Comparison of ENCODE assay signal across 8 mouse cellular contexts in genomic region chr17:57275111-57275996, GRCm38 (mm10). TPM values are rescaled to one million over a fixed set of nuclear protein-coding genes. Genes with fewer than 3 reads are reported as not detected.
A peak's percentile ranks its signal among the peaks of the same experiment; 100 is the strongest.
DNase-seq lines count a peak whose midpoint lies in the region; ATAC-seq lines count a peak whose summit lies in the region.

No protein-coding gene starts in this region.

- H3K9me3 ChIP-seq in hindbrain, embryonic 12.5 days (replicated peaks) = no peaks in the 10 kb centered on the region

- DNase-seq in Muller cell, postnatal 12 days (ENCODE audit: inconsistent ontology term) = peak; percentile 93
- DNase-seq in cerebellum, adult 8-10 months = peak; percentile 82
- peak; percentile 30 to 41 for DNase-seq in layer of hippocampus, postnatal 25 days (ENCODE audit: extremely low spot score in 1 of 2, low spot score in 1 of 2)
- DNase-seq in lung, postnatal 25 days (ENCODE audit: low spot score) = peak; percentile 92
- peak; percentile 71 for DNase-seq in retina, adult 2 months (ENCODE audit: low read depth, low spot score)
- DNase-seq in thymus, postnatal 36 days = peak; percentile 86 to 88

- peak overlapping the region; percentile 38 for H3K4me3 ChIP-seq in hindbrain, embryonic 12.5 days

- no peaks in the 10 kb centered on the region for H3K36me3 ChIP-seq in hindbrain, embryonic 12.5 days

- H3K9ac ChIP-seq in hindbrain, embryonic 12.5 days = 0 out of 2 replicates have a peak overlapping the region, but pooled peaks have one; percentile 18

- no peak overlapping the region for H3K27ac ChIP-seq in hindbrain, embryonic 12.5 days

- WGBS in hindbrain, embryonic 12.5 days = 1% methylated on average over 50 of the region's 53 CpGs

- peak; percentile 76 for ATAC-seq in frontal cortex, adult (ENCODE audit: low TSS enrichment)
- ATAC-seq in hindbrain, embryonic 12.5 days (ENCODE audit: low FRiP score) = peak; percentile 64

- H3K4me1 ChIP-seq in hindbrain, embryonic 12.5 days = peaks cover 12% of the 10 kb centered on the region

- H3K4me2 ChIP-seq in hindbrain, embryonic 12.5 days (replicated peaks) = peak overlapping the region; percentile 61

- H3K27me3 ChIP-seq in hindbrain, embryonic 12.5 days = peaks cover 69% of the 10 kb centered on the region

RNA-seq across cellular contexts. Expression of gene Vav1, which starts 3.5 kb away (rescaled TPM):
- 1.9 and 2.0 TPM in 2 replicates for polyA plus RNA-seq in hindbrain, embryonic 12.5 days (2016; fragmentation: Nextera tagmentation; extraction: Ambion mirVana)
- 1 to 10 TPM; 3.3 to 3.5 TPM for total RNA-seq in layer of hippocampus, postnatal 25 days (2021)

RNA-seq across cellular contexts. Expression of gene Trip10, which starts 26.1 kb away (rescaled TPM):
- polyA plus RNA-seq in hindbrain, embryonic 12.5 days (2016; fragmentation: Nextera tagmentation; extraction: Ambion mirVana) = 23.5 and 23.9 TPM in 2 replicates
- 1 to 10 TPM; 5.9 to 7.4 TPM for total RNA-seq in layer of hippocampus, postnatal 25 days (2021)

RNA-seq across cellular contexts. Expression of gene Gpr108, which starts 27.1 kb away (rescaled TPM):
- 24.7 and 27.1 TPM in 2 replicates for polyA plus RNA-seq in hindbrain, embryonic 12.5 days (2016; fragmentation: Nextera tagmentation; extraction: Ambion mirVana)
- 10 to 100 TPM; 20.4 to 23.3 TPM for total RNA-seq in layer of hippocampus, postnatal 25 days (2021)

RNA-seq across cellular contexts. Expression of gene C3, which starts 47.4 kb away (rescaled TPM):
- polyA plus RNA-seq in hindbrain, embryonic 12.5 days (2016; fragmentation: Nextera tagmentation; extraction: Ambion mirVana) = 0.76 and 1.2 TPM in 2 replicates
- 1 to 10 TPM in 1 of 2 experiments, under 1 TPM in 1; 0.98 to 1.3 TPM for total RNA-seq in layer of hippocampus, postnatal 25 days (2021)

Comparison
In these comparisons a context has a peak if more than half of its experiments do, and no peak if none do; other contexts are left out.
1. DNase-seq: peak in every context shown above with its lines; median percentile 93 in Muller cell, postnatal 12 days; 92 in lung, postnatal 25 days; 87 in thymus, postnatal 36 days; 82 in cerebellum, adult 8-10 months; 71 in retina, adult 2 months; 36 in layer of hippocampus, postnatal 25 days.